Comparison of ENCODE assay signal across 11 mouse cellular contexts in the genomic region with DNA sequence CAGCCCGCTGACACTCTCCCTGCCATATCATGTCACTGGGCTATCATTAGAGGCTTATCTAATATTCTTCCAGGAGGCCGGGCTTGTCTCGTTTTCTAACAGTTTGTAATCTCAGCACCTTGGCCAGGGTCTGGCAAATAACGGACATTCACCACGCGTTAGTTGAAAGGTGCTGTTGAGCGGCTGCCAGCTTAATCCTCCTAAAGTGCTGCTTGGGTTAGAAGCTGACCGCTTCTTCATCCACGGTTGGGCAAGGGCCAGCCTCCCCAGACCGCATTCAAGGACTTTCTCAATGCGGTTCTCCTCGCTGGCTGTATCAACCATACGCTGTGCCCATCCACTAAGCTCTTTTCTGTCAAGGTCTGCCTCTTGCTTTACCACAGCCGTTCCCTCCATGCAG.
"Had no signal": no experiment of that assay in that cellular context is flagged by ENCODE, and none has a peak within 500 bp of the region (broad histone marks: within the 10 kb centered on the region; RNA-seq: fewer than 3 reads in every experiment).

No protein-coding gene starts in this region.

- H3K4me2 ChIP-seq: midbrain, embryonic 12.5 days had no signal

- DNase-seq: kidney, postnatal 25 days; layer of hippocampus, adult 9-11 months; layer of hippocampus, postnatal 36 days; right cerebral cortex, postnatal 4 days; spleen, adult 18-20 months; thymus, adult 18-20 months; thymus, postnatal 14 days had no signal

- H3K4me3 ChIP-seq: limb, embryonic 13.5 days; midbrain, embryonic 12.5 days had no signal

- H3K9me3 ChIP-seq: midbrain, embryonic 12.5 days had no signal

- H3K9ac ChIP-seq: limb, embryonic 13.5 days; liver, embryonic 14.5 days; midbrain, embryonic 12.5 days had no signal

- H3K36me3 ChIP-seq: limb, embryonic 13.5 days; midbrain, embryonic 12.5 days had no signal

- ATAC-seq: lung, postnatal 0 days had no signal

- H3K27ac ChIP-seq: limb, embryonic 13.5 days; liver, embryonic 14.5 days; midbrain, embryonic 12.5 days had no signal
